Mouse (Mus musculus) heart, embryonic 15.5 days (tissue): ENCODE results near the gene Ptk6. TPM values are rescaled to one million over a fixed set of nuclear protein-coding genes. Genes with fewer than 3 reads are reported as not detected.

Source experiments
- ATAC-seq: fragments of 200-750 bp; cut with Nextera tagmentation; replicated peaks from 2 replicates; pipeline ENCODE4 v1.8.0; 2017; ENCODE audit warnings: low read depth, moderate TSS enrichment; ENCODE audit not compliant: insufficient number of reproducible peaks, insufficient read depth, low FRiP score
- H3K27ac ChIP-seq: fragments of 300-500 bp; sonication (generic); 2 replicates; pipeline ENCODE4 v1.5.1; 2015; ENCODE audit warnings: mild to moderate bottlenecking, inconsistent platforms
- H3K27me3 ChIP-seq: fragments of 300-500 bp; sonication (generic); 2 replicates; pipeline ENCODE4 v1.6.1; 2015; ENCODE audit warnings: inconsistent platforms
- H3K36me3 ChIP-seq: fragments of 300-500 bp; sonication (generic); 2 replicates; pipeline ENCODE4 v1.6.1; 2015; ENCODE audit warnings: mild to moderate bottlenecking, inconsistent platforms
- H3K4me1 ChIP-seq: fragments of 300-500 bp; sonication (generic); replicated peaks from 2 replicates; pipeline ENCODE4 v1.6.1; 2015; ENCODE audit warnings: inconsistent platforms
- H3K4me2 ChIP-seq: fragments of 300-500 bp; sonication (generic); 2 replicates; pipeline ENCODE4 v1.6.1; 2015; ENCODE audit warnings: inconsistent platforms, mild to moderate bottlenecking, moderate library complexity
- H3K4me3 ChIP-seq: fragments of 300-500 bp; sonication (generic); 2 replicates; pipeline ENCODE4 v1.5.1; 2015; ENCODE audit warnings: mild to moderate bottlenecking, inconsistent platforms
- H3K9ac ChIP-seq: fragments of 300-500 bp; sonication (generic); 2 replicates; pipeline ENCODE4 v1.6.1; 2015; ENCODE audit warnings: mild to moderate bottlenecking, inconsistent platforms
- H3K9me3 ChIP-seq: fragments of 300-500 bp; sonication (generic); replicated peaks from 2 replicates; pipeline ENCODE4 v1.6.1; 2016; ENCODE audit warnings: inconsistent platforms
- WGBS: fragments of 180-500 bp; shearing (Covaris S2); methylation state at CpG from one replicate; pipeline ENCODE4 v1.1.7; 2015; ENCODE audit warnings: mixed read lengths; 5-methylcytosine and 5-hydroxymethylcytosine counted together
- polyA plus RNA-seq: library from polyadenylated mRNA; unstranded; fragments of >200 nt; fragmentation: Nextera tagmentation; extraction: Ambion mirVana; gene quantifications from 2 replicates; pipeline ENCODE4 v1.2.1, GENCODE M21; 2015

Gene Ptk6
- polyA plus RNA-seq, 1 experiment from 2014 or later: 0.05 TPM

GRCm38 (mm10) chr2:181218881-181219485 lies 16.4 kb upstream of the Ptk6 start:
- peak overlapping the region; percentile 60; the same call in 1 of the 2 replicates for H3K27ac ChIP-seq
- H3K9me3 ChIP-seq: no peaks in the 10 kb centered on the region
- no peak for ATAC-seq
- no peak overlapping the region for H3K9ac ChIP-seq
- H3K27me3 ChIP-seq: peaks cover 19% of the 10 kb centered on the region
- H3K4me1 ChIP-seq: peaks cover 14% of the 10 kb centered on the region
- 48% methylated on average over 5 of the region's 5 CpGs for WGBS
- no peaks in the 10 kb centered on the region for H3K36me3 ChIP-seq
- no peak overlapping the region for H3K4me3 ChIP-seq
- H3K4me2 ChIP-seq: peak overlapping the region; percentile 67; the same call in 1 of the 2 replicates

GRCm38 (mm10) chr2:181216037-181216436 lies 13.4 kb upstream of the Ptk6 start:
- peaks cover 48% of the 10 kb centered on the region for H3K27me3 ChIP-seq
- no peak overlapping the region for H3K9ac ChIP-seq
- H3K9me3 ChIP-seq: no peaks in the 10 kb centered on the region
- H3K4me2 ChIP-seq: no peak overlapping the region
- H3K36me3 ChIP-seq: no peaks in the 10 kb centered on the region
- ATAC-seq: no peak
- 81% methylated on average over 6 of the region's 6 CpGs for WGBS
- no peak overlapping the region for H3K27ac ChIP-seq
- H3K4me1 ChIP-seq: peaks cover 24% of the 10 kb centered on the region
- H3K4me3 ChIP-seq: no peak overlapping the region

- 2% methylated on average over 17 of the region's 17 CpGs for WGBS
- Histone ChIP-seq H3K9ac (no peak within 1 kb of the TSS; the same call in none of the 2 replicates), H3K36me3 (no peaks in the 10 kb centered on the region), H3K27me3 (peaks cover 60% of the 10 kb centered on the region), H3K9me3 (no peaks in the 10 kb centered on the region), H3K4me1 (peaks cover 10% of the 10 kb centered on the region), H3K4me2 (peak within 1 kb of the TSS; percentile 65), H3K27ac (no peak within 1 kb of the TSS), H3K4me3 (peak within 1 kb of the TSS; percentile 42)
- no peak for ATAC-seq
Measured at GRCm38 (mm10) chr2:181213021-181213445, 10.4 kb upstream of the Ptk6 start, which contains the start of gene Srms. Gene Srms (minus strand): TSS chr2:181213185.

GRCm38 (mm10) chr2:181212389-181213020 lies 9.9 kb upstream of the Ptk6 start:
- Histone ChIP-seq H3K4me2 (peak overlapping the region; percentile 65), H3K4me1 (peaks cover 10% of the 10 kb centered on the region), H3K9me3 (no peaks in the 10 kb centered on the region), H3K27ac (no peak overlapping the region), H3K4me3 (peak overlapping the region; percentile 42), H3K9ac (no peak overlapping the region; the same call in none of the 2 replicates), H3K36me3 (no peaks in the 10 kb centered on the region), H3K27me3 (peaks cover 60% of the 10 kb centered on the region)
- no peak for ATAC-seq
- 3% methylated on average over 34 of the region's 34 CpGs for WGBS

GRCm38 (mm10) chr2:181206118-181206517 lies 3.5 kb upstream of the Ptk6 start:
- no peaks in the 10 kb centered on the region for H3K4me1 ChIP-seq
- no peak overlapping the region for H3K4me2 ChIP-seq
- H3K9ac ChIP-seq: no peak overlapping the region
- no peak overlapping the region for H3K4me3 ChIP-seq
- no peak overlapping the region for H3K27ac ChIP-seq
- ATAC-seq: no peak
- 73% methylated on average over 9 of the region's 9 CpGs for WGBS
- H3K27me3 ChIP-seq: peaks cover 28% of the 10 kb centered on the region
- no peaks in the 10 kb centered on the region for H3K36me3 ChIP-seq
- H3K9me3 ChIP-seq: no peaks in the 10 kb centered on the region

DNA sequence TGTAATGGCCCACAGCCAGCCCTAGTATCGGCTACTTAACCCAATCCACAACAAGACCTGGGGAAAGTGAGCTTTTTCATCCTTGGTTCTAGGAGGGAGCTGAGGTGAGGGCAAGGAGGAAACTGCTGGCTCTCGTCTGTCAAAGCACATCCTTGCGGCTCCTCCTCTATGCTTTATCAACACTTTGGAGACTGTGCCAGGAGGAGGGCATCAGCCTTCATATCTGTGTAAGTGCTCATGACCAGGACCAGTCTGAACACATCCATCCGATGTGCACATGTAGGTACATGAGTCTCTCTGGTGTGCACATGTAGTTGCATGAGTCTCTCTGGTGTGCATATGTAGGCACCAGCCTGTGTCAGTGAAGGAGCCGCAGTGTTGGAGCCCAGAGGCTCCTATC lies 3.1 kb upstream of the Ptk6 start:
- Histone ChIP-seq H3K4me2 (no peak overlapping the region), H3K27me3 (peaks cover 23% of the 10 kb centered on the region), H3K4me3 (no peak overlapping the region), H3K9ac (no peak overlapping the region), H3K9me3 (no peaks in the 10 kb centered on the region), H3K27ac (no peak overlapping the region), H3K36me3 (no peaks in the 10 kb centered on the region), H3K4me1 (no peaks in the 10 kb centered on the region)
- no peak for ATAC-seq
- 64% methylated on average over 5 of the region's 5 CpGs for WGBS

GRCm38 (mm10) chr2:181202886-181203285 lies 297 bp upstream of the Ptk6 start:
- Histone ChIP-seq H3K9me3 (no peaks in the 10 kb centered on the region), H3K9ac (no peak overlapping the region), H3K4me3 (no peak overlapping the region), H3K4me2 (no peak overlapping the region), H3K27me3 (peaks cover 17% of the 10 kb centered on the region), H3K27ac (no peak overlapping the region), H3K36me3 (no peaks in the 10 kb centered on the region), H3K4me1 (no peaks in the 10 kb centered on the region)
- ATAC-seq: no peak
- WGBS: 75% methylated on average over 6 of the region's 6 CpGs

DNA sequence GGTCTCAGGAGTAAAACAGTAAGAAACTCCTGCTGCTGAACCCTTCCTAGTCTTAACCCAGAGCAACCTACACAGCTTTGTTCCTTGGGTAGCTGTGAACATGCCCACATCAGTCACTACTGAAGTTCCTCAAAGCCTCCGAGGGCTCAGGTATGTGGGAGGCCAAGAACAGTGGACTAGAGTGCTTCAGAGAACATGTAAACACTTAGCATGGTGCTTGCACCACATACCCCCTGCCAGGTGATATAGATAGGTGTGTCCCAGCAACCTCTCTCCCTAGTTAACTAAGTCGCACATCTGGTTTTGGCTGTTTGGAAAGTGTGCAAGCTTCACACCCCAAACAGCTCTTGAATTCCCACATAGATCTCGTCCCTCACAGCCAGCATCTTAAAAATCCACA lies 983 bp downstream of the Ptk6 start:
- Histone ChIP-seq H3K36me3 (no peaks in the 10 kb centered on the region), H3K27me3 (peaks cover 17% of the 10 kb centered on the region), H3K4me1 (no peaks in the 10 kb centered on the region), H3K9ac (no peak overlapping the region), H3K27ac (no peak overlapping the region), H3K9me3 (no peaks in the 10 kb centered on the region), H3K4me3 (no peak overlapping the region), H3K4me2 (no peak overlapping the region)
- WGBS: 62% methylated on average over 3 of the region's 3 CpGs
- ATAC-seq: no peak

DNA sequence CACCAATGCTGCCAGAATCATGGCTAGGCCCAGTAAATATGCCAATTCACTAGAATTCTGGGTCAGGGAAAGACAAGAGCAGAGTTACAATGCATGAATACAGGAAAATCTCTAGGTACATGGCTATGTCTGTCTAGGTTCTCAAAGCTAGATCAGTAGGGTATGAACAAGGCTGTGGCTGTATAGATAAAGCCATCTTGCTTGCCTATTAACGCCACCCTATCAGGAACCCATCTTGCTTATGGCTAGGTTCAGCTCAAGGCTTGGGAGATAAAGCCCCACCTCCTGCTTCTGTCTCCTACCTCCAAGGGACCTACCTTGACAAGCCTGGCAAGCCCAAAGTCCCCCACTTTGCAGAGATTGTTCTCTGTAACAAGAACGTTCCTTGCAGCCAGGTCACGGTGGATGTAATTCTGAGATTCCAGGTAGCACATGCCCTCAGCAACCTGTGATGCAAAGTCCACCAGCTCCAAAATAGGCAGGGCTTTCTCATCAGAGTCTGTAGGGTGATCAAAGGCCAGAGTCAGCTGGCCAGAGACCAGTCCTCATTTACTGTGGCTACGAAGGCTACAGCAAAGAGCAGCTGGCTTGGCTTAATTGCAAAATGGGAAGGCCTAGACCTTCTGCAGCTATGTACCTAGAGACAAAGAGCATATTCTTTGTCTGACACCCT lies 5.8 kb downstream of the Ptk6 start:
- 75% methylated on average over 4 of the region's 4 CpGs for WGBS
- Histone ChIP-seq H3K9me3 (no peaks in the 10 kb centered on the region), H3K9ac (no peak overlapping the region), H3K36me3 (no peaks in the 10 kb centered on the region), H3K4me1 (no peaks in the 10 kb centered on the region), H3K4me2 (no peak overlapping the region), H3K27me3 (peaks cover 6% of the 10 kb centered on the region; the same call in 1 of the 2 replicates), H3K27ac (no peak overlapping the region), H3K4me3 (no peak overlapping the region)
- ATAC-seq: no peak

DNA sequence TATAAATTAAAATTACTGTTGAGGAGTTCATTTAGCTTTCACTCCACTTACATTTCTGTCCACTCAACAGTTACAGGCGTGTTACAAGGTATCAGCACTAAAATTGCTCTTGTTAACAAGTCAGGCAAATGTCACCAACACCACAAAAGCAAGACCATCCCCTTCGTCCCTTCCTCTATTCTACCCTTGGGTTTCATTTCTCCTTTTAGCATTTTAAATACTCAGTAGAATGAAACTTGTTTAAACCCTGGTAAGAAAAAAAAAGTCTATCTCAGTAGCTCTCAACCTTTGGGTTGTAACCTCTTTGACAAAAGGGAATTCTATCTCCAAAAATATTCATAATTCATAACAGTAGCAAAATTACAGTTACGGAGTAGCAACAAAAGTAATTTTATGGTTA lies 9.5 kb downstream of the Ptk6 start:
- no peak overlapping the region for H3K27ac ChIP-seq
- H3K4me1 ChIP-seq: peaks cover 6% of the 10 kb centered on the region
- H3K9ac ChIP-seq: no peak overlapping the region
- H3K4me2 ChIP-seq: no peak overlapping the region
- H3K36me3 ChIP-seq: no peaks in the 10 kb centered on the region
- ATAC-seq: no peak
- no peak overlapping the region for H3K4me3 ChIP-seq
- H3K9me3 ChIP-seq: no peaks in the 10 kb centered on the region
- 56% methylated on average over 3 of the region's 3 CpGs for WGBS
- H3K27me3 ChIP-seq: no peaks in the 10 kb centered on the region; the same call in 1 of the 2 replicates

DNA sequence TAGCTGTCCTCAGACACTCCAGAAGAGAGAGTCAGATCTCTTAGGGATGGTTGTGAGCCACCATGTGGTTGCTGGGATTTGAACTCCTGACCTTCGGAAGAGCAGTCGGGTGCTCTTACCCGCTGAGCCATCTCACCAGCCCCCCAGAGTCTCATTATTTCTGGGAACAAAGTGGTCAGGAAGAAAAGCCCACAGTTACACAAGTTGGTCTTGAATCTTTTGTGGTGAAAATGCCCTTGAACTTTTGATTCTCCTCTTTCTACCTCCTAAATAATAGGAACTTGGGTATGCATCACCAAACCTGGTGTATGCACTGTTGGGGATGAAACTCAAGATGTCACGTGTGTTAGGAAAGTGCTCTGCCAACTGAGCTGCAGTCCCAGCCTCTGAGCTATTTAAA lies 10.7 kb downstream of the Ptk6 start:
- Histone ChIP-seq H3K4me2 (no peak overlapping the region), H3K27me3 (no peaks in the 10 kb centered on the region; the same call in 1 of the 2 replicates), H3K4me1 (peaks cover 6% of the 10 kb centered on the region), H3K9me3 (no peaks in the 10 kb centered on the region), H3K36me3 (no peaks in the 10 kb centered on the region), H3K9ac (no peak overlapping the region), H3K27ac (no peak overlapping the region), H3K4me3 (no peak overlapping the region)
- ATAC-seq: no peak
- 58% methylated on average over 4 of the region's 4 CpGs for WGBS
